ENCODE assay signal across 8 mouse cellular contexts in genomic region chr5:24352251-24352859, GRCm38 (mm10). TPM values are rescaled to one million over a fixed set of nuclear protein-coding genes. Genes with fewer than 3 reads are reported as not detected.
DNase-seq lines count a peak whose midpoint lies in the region; ATAC-seq lines count a peak whose summit lies in the region.

No protein-coding gene starts in this region.

- ATAC-seq in limb, embryonic 12.5 days (ENCODE audit: insufficient number of reproducible peaks, insufficient read depth, low FRiP score, low TSS enrichment, low read depth): peak; percentile 70
- peak; percentile 19 for ATAC-seq in neural tube, embryonic 15.5 days (ENCODE audit: low FRiP score)

- peak overlapping the region; percentile 67 for H3K4me3 ChIP-seq in limb, embryonic 12.5 days (replicated peaks)
- H3K4me3 ChIP-seq in neural tube, embryonic 15.5 days (replicated peaks): peak overlapping the region; percentile 83

- DNase-seq in left cerebral cortex, postnatal 14 days (ENCODE audit: low spot score in 2 of 2): peak; percentile 18 to 27
- no peak for DNase-seq in left cerebral cortex, adult 9 months (ENCODE audit: low spot score in 2 of 2)
- DNase-seq in cerebellum, adult 9-11 months: peak; percentile 67
- DNase-seq in heart, adult 9 months (ENCODE audit: low spot score in 2 of 2): peak; percentile 64 to 76
- DNase-seq in adipocyte (ENCODE audit: low spot score): no peak
- DNase-seq in urinary bladder, postnatal 25 days (ENCODE audit: low spot score): no peak

- H3K36me3 ChIP-seq in limb, embryonic 12.5 days: no peaks in the 10 kb centered on the region
- no peaks in the 10 kb centered on the region for H3K36me3 ChIP-seq in neural tube, embryonic 15.5 days

- H3K4me2 ChIP-seq in limb, embryonic 12.5 days: peak overlapping the region; percentile 99
- H3K4me2 ChIP-seq in neural tube, embryonic 15.5 days: peak overlapping the region; percentile 95

- peaks cover 56% of the 10 kb centered on the region for H3K4me1 ChIP-seq in limb, embryonic 12.5 days (replicated peaks)
- H3K4me1 ChIP-seq in neural tube, embryonic 15.5 days: peaks cover 60% of the 10 kb centered on the region

- 1% methylated on average over 24 of the region's 24 CpGs for WGBS in limb, embryonic 12.5 days
- 1% methylated on average over 24 of the region's 24 CpGs for WGBS in neural tube, embryonic 15.5 days

- intact Hi-C loops in left cerebral cortex, postnatal 14 days (cut with DNase I): no loop called here

- peak overlapping the region; percentile 47 for H3K9ac ChIP-seq in limb, embryonic 12.5 days (replicated peaks)
- peak overlapping the region; percentile 86 for H3K9ac ChIP-seq in neural tube, embryonic 15.5 days (replicated peaks)

- H3K9me3 ChIP-seq in limb, embryonic 12.5 days: no peaks in the 10 kb centered on the region
- H3K9me3 ChIP-seq in neural tube, embryonic 15.5 days (replicated peaks): no peaks in the 10 kb centered on the region

- peaks cover 71% of the 10 kb centered on the region for H3K27me3 ChIP-seq in limb, embryonic 12.5 days
- no peaks in the 10 kb centered on the region for H3K27me3 ChIP-seq in neural tube, embryonic 15.5 days (replicated peaks)

- peak overlapping the region; percentile 85 for H3K27ac ChIP-seq in limb, embryonic 12.5 days
- H3K27ac ChIP-seq in neural tube, embryonic 15.5 days (replicated peaks): peak overlapping the region; percentile 94

RNA-seq across cellular contexts. Expression of gene Kcnh2, which starts 1.0 kb away (rescaled TPM):
- total RNA-seq in left cerebral cortex, postnatal 14 days (2021): 10 to 100 TPM; 19.9 to 22.1 TPM
- polyA plus RNA-seq in limb, embryonic 12.5 days (2016; fragmentation: Nextera tagmentation; extraction: Ambion mirVana): 4.9 and 5.4 TPM in 2 replicates
- 12.7 and 18.2 TPM in 2 replicates for polyA plus RNA-seq in neural tube, embryonic 15.5 days (2015; fragmentation: Nextera tagmentation; extraction: Ambion mirVana)

RNA-seq across cellular contexts. Expression of gene Nos3, which starts 12.3 kb away (rescaled TPM):
- 10 to 100 TPM; 10.2 to 12.1 TPM for total RNA-seq in left cerebral cortex, postnatal 14 days (2021)
- 5.2 and 6.1 TPM in 2 replicates for polyA plus RNA-seq in limb, embryonic 12.5 days (2016; fragmentation: Nextera tagmentation; extraction: Ambion mirVana)
- polyA plus RNA-seq in neural tube, embryonic 15.5 days (2015; fragmentation: Nextera tagmentation; extraction: Ambion mirVana): 9.3 and 10.6 TPM in 2 replicates

RNA-seq across cellular contexts. Expression of gene Atg9b, which starts 39.6 kb away (rescaled TPM):
- total RNA-seq in left cerebral cortex, postnatal 14 days (2021): 1 to 10 TPM; 2.1 to 3.4 TPM
- 0.46 and 0.47 TPM in 2 replicates for polyA plus RNA-seq in limb, embryonic 12.5 days (2016; fragmentation: Nextera tagmentation; extraction: Ambion mirVana)
- 4.0 and 4.8 TPM in 2 replicates for polyA plus RNA-seq in neural tube, embryonic 15.5 days (2015; fragmentation: Nextera tagmentation; extraction: Ambion mirVana)

RNA-seq across cellular contexts. Expression of gene Abcb8, which starts 41.1 kb away (rescaled TPM):
- total RNA-seq in left cerebral cortex, postnatal 14 days (2021): 10 to 100 TPM; 46.7 to 51.4 TPM
- polyA plus RNA-seq in limb, embryonic 12.5 days (2016; fragmentation: Nextera tagmentation; extraction: Ambion mirVana): 41.6 and 42.9 TPM in 2 replicates
- 49.4 and 52.2 TPM in 2 replicates for polyA plus RNA-seq in neural tube, embryonic 15.5 days (2015; fragmentation: Nextera tagmentation; extraction: Ambion mirVana)

Comparison
In these comparisons a context has a peak if more than half of its experiments do, and no peak if none do; other contexts are left out.
1. DNase-seq: peak in left cerebral cortex, postnatal 14 days (2 of 2), cerebellum, adult 9-11 months (single experiment) and heart, adult 9 months (2 of 2); none in left cerebral cortex, adult 9 months (0 of 2), adipocyte (single experiment) and urinary bladder, postnatal 25 days (single experiment).